Mouse (Mus musculus) left cerebral cortex, postnatal 14 days (tissue): ENCODE data around the gene Slco1c1. TPM values are rescaled to one million over a fixed set of nuclear protein-coding genes. Genes with fewer than 3 reads are reported as not detected.
"Not testable (repeated sequence)": the region's sequence is repeated elsewhere in the genome, so short reads cannot be mapped to it uniquely, and the experiment has no call there.

Source experiments
- DNase-seq, 2 experiments: peaks; one replicate each; pipeline ENCODE4 v3.0.0; 2021 to 2022; ENCODE audit warnings: low spot score in 2 of 2, mixed read lengths in 1 of 2
- intact Hi-C: fragments of 180-260 bp; cut with DNase I; formaldehyde crosslinking; loops from one replicate; pipeline ENCODE4 v1.15.1; 2025
- total RNA-seq, 2 experiments: library from RNA; stranded (reverse); gene quantifications; 2 replicates each; pipeline ENCODE4 v1.2.3; 2021

Slco1c1 gene
- total RNA-seq, 2 experiments from 2014 or later = 88.7 to 96.8 TPM

DNA sequence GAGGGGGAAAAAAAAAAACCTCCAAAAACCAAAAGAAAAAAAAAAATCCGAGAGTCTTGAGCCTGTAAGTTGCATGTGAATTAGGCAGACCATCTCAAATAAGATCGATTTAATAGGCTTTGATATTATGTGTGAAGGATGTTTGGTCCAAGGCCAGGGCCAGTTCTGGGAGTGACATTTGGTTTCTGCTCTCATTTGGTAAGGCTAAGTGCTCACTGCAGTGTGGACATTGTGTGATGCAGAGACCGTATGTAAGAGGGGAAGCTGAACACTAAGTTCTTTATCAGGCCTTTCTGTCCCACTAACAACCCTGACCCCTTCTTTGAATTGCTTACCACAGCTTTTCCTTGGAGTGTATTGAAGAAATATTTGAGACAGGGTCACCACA is 44.4 kb downstream of the Slco1c1 start:
- DNase-seq = no peak

DNA sequence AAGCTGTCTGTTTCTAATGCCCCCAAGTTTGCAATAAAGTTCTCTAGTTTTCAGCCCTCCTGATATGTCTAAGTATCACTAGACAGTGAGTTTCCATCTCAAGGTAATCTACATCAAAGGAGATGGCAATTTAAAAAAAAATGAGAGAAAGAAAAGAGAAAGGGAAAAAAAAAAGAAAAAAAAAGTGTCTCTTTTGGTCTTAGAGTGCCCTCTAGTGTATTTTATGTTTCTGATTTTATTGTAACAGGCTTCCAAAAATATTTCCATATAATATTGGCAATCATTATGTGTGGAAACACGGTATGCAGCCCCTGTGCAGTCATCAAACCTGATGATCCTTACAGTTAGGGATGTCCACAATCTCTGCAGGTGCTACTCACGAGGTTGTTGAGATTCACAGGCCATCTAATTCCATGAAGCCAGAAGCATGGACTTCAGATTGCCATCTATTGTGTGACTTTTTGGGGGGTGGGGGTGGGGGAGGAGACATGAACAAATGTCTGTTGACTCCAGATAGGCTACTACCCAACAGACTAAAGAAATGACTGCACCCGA is 52.6 kb downstream of the Slco1c1 start:
- intact Hi-C loops = loop anchor here (5.0 kb wide), 2 partner anchors 89 to 864 kb away; no protein-coding TSS in a partner anchor
- no peak for DNase-seq

More for the DNA sequence above, 44.4 kb downstream of the Slco1c1 start:
- intact Hi-C loops = no loop called here

DNA sequence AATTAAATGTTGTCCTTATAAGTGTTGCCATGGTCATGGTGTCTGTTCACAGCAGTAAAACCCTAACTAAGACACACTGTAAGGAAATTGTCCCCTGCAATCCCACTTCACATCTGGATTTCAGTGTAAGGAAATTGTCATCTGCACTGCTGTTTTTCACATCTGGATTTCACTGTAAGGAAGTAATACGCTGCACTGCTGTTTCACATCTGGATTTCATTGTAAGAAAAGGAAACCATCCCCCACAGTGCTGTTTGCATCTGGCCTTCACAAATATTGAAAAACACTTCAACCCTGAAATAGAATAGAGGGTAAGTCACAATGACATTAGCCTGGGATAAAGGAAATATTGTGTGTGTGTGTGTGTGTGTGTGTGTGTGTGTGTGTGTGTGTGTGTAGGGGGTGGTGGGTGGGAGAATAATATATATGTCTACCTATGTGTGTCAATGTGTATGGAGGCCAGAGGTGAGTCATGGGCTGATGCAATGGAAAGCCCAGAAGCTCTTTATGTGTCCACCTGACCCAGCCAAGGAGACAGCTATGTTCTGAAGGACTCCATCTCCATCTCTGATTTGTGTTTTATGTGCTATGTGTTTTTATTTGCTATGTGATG is 60.7 kb downstream of the Slco1c1 start:
- intact Hi-C loops = no loop called here
- no peak for DNase-seq

DNA sequence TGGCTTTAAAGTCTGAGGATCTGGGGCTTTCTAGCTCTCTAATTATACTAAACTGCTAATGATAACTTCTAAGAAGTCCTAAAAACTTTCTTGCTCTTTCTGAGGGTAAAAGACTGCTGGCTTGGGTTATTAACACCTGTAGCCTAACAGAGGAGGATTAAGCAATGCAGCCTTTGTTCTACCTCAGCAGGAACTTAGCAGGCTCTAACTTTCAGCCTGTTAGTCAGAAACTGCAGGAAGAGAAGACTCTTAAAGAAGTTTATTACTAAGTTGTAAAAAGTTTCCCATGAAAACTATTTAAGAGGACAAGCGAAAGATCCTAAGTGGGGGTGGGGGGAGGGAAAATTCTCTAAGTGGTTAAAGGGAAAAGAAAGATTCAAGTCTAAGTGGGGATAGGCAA is 65.8 kb downstream of the Slco1c1 start:
- DNase-seq = no peak
- intact Hi-C loops = no loop called here

DNA sequence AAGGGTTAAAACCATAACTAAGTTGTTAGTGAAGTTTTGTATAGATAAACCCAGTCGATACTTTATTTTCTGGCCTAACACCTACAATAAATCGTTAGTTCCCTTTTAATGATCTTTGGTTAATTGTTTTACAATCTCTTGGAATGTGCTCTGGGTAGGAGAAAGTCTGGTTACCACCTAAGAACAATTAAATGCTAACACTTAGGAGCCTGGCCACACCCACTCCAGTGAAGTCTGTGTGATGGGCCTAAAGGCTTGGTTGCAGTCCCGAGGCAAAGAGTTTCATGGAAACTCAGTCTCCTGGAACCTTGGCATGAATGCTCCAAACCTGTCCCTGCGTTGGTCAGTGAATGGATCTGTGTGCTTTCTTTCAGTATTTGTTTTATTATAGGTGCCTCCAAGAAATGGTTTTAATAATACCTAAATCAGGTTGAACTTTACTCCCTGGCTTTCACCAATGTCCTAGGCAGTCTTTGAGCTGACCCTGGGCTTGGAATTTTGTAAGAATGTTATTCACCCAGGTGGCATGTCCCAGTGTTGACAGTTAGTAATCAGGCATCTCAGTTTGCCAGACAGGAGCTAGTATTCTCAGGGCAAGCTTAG is 66.5 kb downstream of the Slco1c1 start:
- intact Hi-C loops, DNase-seq: not testable (repeated sequence)

GRCm38 (mm10) chr6:141596081-141596480 is 71.9 kb downstream of the Slco1c1 start:
- DNase-seq = no peak
- intact Hi-C loops = no loop called here

- DNase-seq = no peak
- intact Hi-C loops = no loop called here
Observed at GRCm38 (mm10) chr6:141597037-141597436, 72.9 kb downstream of the Slco1c1 start.

DNA sequence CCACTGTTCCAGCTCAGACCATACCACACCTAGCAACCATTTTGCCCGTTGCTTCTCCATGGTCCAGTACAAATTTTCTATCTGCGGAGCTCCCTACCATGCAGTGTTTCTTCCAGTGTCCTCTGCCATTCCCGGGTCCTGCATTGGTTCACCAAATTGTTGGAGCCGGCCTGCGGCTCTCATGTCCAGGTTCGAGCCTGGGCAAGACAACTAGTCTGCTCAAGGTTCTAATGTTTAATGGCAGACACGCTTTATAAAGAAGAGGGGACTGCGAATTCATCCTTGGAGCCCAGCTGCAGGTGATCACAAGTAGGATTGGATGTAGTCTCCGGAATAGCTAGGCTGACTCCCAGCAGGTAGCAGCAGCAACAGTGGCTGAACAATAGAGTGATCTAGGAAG is 76.8 kb downstream of the Slco1c1 start:
- intact Hi-C loops = no loop called here
- no peak for DNase-seq

GRCm38 (mm10) chr6:141610702-141611260 is 86.6 kb downstream of the Slco1c1 start:
- intact Hi-C loops = no loop called here
- no peak for DNase-seq

GRCm38 (mm10) chr6:141614017-141614416 is 89.8 kb downstream of the Slco1c1 start:
- intact Hi-C loops = no loop called here
- no peak for DNase-seq

- no peak for DNase-seq
- intact Hi-C loops = no loop called here
Observed at GRCm38 (mm10) chr6:141615348-141615747, 91.2 kb downstream of the Slco1c1 start.

Other genes with a start within 250 kb of the Slco1c1 start
- not detected for gene Slco1b2, start 105.2 kb downstream of the Slco1c1 start, total RNA-seq
- gene Gm5724, start 249.4 kb downstream of the Slco1c1 start, total RNA-seq = not detected